Mouse (Mus musculus): ENCODE data around the gene Phykpl. TPM values are rescaled to one million over a fixed set of nuclear protein-coding genes. Genes with fewer than 3 reads are reported as not detected.

The Phykpl gene
- polyA plus RNA-seq, 1 experiment from 2014 or later = 11.8 TPM

DNA sequence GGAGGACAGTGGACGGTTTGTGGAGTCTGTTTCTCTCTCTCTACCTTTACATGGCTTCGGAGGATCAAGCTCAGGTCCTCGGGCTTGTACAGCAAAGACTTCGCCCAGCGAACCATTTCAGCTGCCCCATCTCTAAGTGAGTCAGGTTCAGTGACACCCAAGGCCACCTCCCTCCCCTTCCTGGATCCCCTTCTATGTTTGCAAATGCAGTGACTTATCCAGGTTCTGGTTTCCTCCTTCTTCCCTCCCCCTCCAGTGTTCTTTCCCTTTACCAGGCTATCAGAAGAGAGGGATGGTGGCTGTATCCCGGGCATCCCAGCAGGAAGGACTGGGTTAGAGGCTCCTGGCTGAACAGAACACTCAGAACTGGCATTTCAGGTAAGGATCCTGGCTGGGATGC is 69.2 kb downstream of the Phykpl start:
- WGBS (ENCODE audit: insufficient replicate concordance) = 61% methylated on average over 6 of the region's 6 CpGs
- no peak overlapping the region for H3K9ac ChIP-seq
- no peak overlapping the region for H3K27ac ChIP-seq (replicated peaks)
- peaks cover 39% of the 10 kb centered on the region for H3K27me3 ChIP-seq
- no peak overlapping the region for H3K4me3 ChIP-seq (replicated peaks)
- peaks cover 26% of the 10 kb centered on the region for H3K4me1 ChIP-seq (replicated peaks)
- H3K36me3 ChIP-seq (replicated peaks) = no peaks in the 10 kb centered on the region
- no peak for ATAC-seq (ENCODE audit: insufficient read depth)
- no peak overlapping the region for H3K4me2 ChIP-seq
- H3K9me3 ChIP-seq (replicated peaks) = no peaks in the 10 kb centered on the region

Other genes with a start within 250 kb of the Phykpl start
- gene Hnrnpab, start 22.1 kb downstream of the Phykpl start, polyA plus RNA-seq (2015; fragmentation: Nextera tagmentation; extraction: Ambion mirVana) = 171 and 173 TPM in 2 replicates
- 92.3 and 95.6 TPM in 2 replicates for gene Nhp2, start 35.0 kb downstream of the Phykpl start, polyA plus RNA-seq (2015; fragmentation: Nextera tagmentation; extraction: Ambion mirVana)
- 20.0 and 21.1 TPM in 2 replicates for gene Rmnd5b, start 51.1 kb downstream of the Phykpl start, polyA plus RNA-seq (2015; fragmentation: Nextera tagmentation; extraction: Ambion mirVana)
- gene N4bp3, start 66.1 kb downstream of the Phykpl start, polyA plus RNA-seq (2015; fragmentation: Nextera tagmentation; extraction: Ambion mirVana) = 2.9 TPM in 2 replicates
- gene D930048N14Rik, start 66.2 kb downstream of the Phykpl start, polyA plus RNA-seq (2015; fragmentation: Nextera tagmentation; extraction: Ambion mirVana) = 0.36 and 0.60 TPM in 2 replicates
- 29.4 and 35.2 TPM in 2 replicates for gene 0610009B22Rik, start 104.1 kb downstream of the Phykpl start, polyA plus RNA-seq (2015; fragmentation: Nextera tagmentation; extraction: Ambion mirVana)
- 7.0 and 7.3 TPM in 2 replicates for gene Sec24a, start 178.9 kb downstream of the Phykpl start, polyA plus RNA-seq (2015; fragmentation: Nextera tagmentation; extraction: Ambion mirVana)
- gene Sar1b, start 178.9 kb downstream of the Phykpl start, polyA plus RNA-seq (2015; fragmentation: Nextera tagmentation; extraction: Ambion mirVana) = 73.7 and 77.0 TPM in 2 replicates

Data from liver, embryonic 15.5 days (tissue).